Mouse (Mus musculus): ENCODE results near the gene Fam49a.
"Not testable (repeated sequence)": the region's sequence is repeated elsewhere in the genome, so short reads cannot be mapped to it uniquely, and the experiment has no call there.

Fam49a gene

DNA sequence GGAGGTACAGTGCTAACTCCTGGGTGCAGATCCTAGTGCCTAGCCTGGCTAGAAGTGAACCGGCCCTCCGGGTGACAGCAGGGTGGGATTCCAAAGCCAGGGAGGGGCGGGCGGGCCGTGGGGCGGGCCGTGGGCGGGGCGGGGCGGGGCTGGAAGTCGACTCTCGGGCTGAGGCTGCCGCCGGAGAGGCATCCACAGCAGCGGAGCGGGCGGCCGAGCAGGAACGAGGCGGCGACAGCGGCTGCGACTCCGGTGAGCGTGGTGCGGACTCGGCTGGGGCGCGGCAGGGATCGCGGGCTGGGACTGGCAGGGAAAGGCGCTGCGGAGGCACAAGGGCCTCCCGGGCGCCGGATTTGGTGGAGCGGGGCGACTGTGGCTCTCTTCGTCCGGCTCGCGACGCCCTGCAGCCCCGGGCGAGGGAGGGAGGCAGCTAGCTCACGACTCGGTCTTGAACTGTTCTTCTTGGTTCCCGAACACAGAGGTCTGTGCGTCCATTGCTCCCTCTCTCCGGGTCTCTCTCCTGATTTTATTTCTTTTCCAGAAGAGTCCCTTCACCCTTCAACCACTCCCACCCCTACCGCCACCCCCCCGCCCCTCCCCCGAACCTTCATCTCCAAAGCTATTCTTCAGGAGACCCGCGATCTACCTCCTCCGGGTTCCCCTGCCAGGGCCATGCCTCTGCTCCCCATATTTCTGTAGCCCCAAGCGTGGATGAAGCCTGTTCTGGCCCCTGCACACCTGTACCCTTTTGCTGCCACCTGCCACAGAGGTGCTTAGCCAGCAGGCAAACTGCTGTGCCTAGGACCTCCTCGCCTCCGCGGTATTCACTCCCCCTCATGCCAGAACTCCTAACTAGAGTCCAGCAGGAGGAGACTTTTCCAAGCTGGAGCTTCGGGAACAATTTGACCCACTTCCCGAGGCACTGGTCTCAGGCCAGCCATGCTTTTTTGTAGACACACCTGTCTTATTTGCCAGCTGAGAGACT lies at the start of gene Fam49a:
Fam49a (plus strand) TSS at position 153 of the 985 bp plus-strand sequence.
- peak in 1 of 2 experiments; percentile 36 for DNase-seq (ENCODE audit: low read depth in 1 of 2, low spot score in 2 of 2)

GRCm38 (mm10) chr12:12213536-12213935 lies 48.4 kb upstream of the Fam49a start:
- no peak for DNase-seq (ENCODE audit: low read depth in 1 of 2, low spot score in 2 of 2)

- no peak for DNase-seq (ENCODE audit: low read depth in 1 of 2, low spot score in 2 of 2)
Observed at GRCm38 (mm10) chr12:12218947-12219346, 43.0 kb upstream of the Fam49a start.

GRCm38 (mm10) chr12:12220755-12221496 lies 41.0 kb upstream of the Fam49a start:
- DNase-seq (ENCODE audit: low read depth in 1 of 2, low spot score in 2 of 2): no peak

GRCm38 (mm10) chr12:12222585-12223290 lies 39.2 kb upstream of the Fam49a start:
- peak in 1 of 2 experiments; percentile 8 for DNase-seq (ENCODE audit: low read depth in 1 of 2, low spot score in 2 of 2)

DNA sequence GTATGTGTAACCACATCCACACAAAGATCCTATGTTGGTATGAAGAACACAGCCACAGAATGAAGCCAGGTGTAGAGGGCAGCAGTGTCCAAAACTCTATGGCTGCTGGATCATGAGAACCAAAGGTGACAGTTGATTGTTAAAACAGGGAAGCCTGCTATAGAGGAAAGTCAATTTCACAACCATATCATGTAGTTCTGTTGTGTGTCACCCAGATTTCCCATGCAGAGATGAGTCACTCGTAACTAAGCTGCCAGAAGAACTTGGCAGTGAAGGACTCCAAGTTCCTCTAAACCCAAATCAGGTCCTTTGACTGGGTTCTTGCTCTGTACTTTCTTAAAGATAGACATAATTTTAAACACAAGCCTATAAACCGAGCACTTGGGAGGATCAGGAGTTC lies 38.6 kb upstream of the Fam49a start:
- peak; percentile 45 to 53 for DNase-seq (ENCODE audit: low read depth in 1 of 2, low spot score in 2 of 2)

- peak in 1 of 2 experiments; percentile 52 for DNase-seq (ENCODE audit: low read depth in 1 of 2, low spot score in 2 of 2)
Observed at GRCm38 (mm10) chr12:12225706-12226105, 36.2 kb upstream of the Fam49a start.

GRCm38 (mm10) chr12:12227594-12227993 lies 34.3 kb upstream of the Fam49a start:
- DNase-seq (ENCODE audit: low read depth in 1 of 2, low spot score in 2 of 2): no peak

DNA sequence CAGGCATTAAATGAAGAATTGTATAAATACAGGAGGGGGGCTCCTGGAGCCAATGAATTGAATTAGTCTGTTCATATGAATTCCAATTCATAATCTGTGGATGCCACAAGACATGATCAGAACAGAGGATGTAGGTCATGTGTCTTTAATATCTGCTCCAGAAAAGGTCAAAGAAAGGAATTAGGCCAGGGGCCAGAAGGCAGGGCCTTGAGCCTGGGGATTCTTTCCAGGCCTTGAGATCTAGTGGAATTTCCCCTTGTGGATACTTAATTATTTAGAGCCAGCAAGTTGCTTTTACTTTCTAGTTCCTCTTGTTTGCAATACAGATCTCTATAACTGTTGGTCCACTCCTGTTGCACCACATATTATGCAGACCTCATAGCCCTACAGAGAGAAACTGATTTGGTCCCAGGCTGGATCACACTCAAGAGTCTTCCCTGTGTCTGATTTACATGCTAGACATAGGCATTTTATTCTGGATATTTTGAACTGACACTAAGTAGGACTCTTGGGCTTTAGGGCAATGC lies 31.8 kb upstream of the Fam49a start:
- peak in 1 of 2 experiments; percentile 5 for DNase-seq (ENCODE audit: low read depth in 1 of 2, low spot score in 2 of 2)

DNA sequence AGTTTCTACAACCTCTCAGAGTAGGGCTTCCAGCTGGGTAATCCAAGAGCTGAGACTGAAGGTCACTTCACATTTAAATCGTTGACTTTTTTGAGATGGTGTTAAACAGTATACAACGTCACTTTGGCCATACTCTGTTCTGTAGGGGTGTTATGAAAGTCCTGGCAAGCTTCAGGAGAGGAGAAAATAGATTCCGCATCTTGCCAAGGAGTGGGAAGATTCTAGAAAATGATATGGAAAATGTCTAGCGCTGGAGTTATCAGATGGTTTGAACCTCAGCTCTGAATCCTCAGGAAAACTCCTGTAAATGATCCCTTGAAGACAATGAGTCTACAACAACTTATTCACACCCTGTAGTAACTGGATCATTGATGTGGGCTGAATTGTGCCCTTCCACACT lies 29.8 kb upstream of the Fam49a start:
- DNase-seq (ENCODE audit: low read depth in 1 of 2, low spot score in 2 of 2): no peak

DNA sequence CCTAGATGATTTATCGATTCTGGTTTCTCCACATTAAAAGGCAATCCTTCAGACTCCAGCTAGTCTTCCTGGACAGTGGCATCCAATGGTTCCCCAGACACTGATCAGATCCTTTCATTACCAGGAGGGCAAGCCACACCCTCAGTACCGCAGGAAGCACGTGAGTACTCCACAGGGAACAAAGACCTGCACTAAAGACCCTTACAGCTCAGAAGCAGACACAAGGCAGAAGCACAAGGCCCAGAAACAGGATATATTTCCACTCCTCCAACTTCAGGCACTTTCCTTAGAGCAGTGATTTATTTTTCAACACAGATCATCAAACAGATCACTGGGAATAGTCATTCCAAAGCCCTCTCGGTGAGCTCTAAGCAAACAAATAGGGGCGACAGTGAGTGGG lies 25.0 kb upstream of the Fam49a start:
- DNase-seq (ENCODE audit: low read depth in 1 of 2, low spot score in 2 of 2): no peak

DNA sequence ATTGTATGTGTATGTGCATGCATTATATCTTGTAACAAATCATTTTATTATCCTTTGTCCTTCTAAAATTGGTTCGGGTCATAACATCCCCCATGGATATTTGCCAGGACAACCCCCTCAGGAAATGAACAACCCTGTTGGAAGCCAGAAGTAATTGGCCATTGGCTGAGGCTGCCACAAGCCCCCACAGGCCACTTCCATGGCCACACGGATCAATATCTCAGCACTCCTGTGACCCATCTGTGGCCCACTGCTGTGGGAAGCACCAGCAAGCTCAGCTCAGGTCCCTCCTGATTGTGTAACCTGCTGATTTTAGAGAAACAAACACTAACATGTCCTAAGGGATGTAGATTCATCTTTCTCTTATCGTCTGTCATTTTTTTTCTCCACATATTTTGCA lies 22.4 kb upstream of the Fam49a start:
- no peak for DNase-seq (ENCODE audit: low read depth in 1 of 2, low spot score in 2 of 2)

DNA sequence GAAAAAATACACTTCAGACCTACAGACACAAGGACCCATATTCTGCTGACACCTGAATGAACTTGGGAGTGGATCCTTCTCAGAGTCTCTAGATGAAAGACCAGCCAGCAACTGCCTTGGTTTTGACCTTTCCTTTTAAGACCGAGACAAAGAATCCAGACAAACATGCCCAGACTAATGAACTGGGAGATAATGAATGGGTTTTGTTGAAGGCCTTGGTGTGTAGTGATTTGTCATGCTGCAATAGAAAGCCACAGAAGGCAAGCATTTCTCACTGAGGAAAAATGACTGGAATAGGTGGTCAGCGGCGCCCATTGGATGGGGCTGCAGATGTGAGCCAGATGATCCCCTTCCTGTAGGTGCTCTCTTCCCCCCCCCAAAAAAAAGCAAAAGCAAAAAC lies 18.8 kb upstream of the Fam49a start:
- DNase-seq (ENCODE audit: low read depth in 1 of 2, low spot score in 2 of 2): no peak

DNA sequence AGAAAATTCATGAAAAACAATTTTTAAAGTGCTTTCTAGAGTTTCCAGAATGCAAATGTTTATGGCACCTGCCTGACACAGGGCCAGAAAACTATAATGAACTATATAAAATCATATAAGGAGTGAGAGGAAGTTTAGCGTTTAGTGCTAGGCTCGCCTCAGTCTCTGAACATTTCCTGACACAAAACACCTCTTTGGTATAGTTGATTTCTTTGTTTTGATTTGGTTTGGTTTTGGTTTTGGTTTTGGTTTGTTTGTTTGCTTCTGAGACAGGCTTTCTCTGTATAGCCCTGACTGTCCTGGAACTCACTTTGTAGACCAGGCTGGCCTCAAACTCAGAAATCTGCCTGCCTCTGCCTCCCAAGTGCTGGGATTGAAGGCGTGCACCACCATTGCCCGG lies 14.9 kb upstream of the Fam49a start:
- DNase-seq (ENCODE audit: low read depth in 1 of 2, low spot score in 2 of 2): not testable (repeated sequence)

DNA sequence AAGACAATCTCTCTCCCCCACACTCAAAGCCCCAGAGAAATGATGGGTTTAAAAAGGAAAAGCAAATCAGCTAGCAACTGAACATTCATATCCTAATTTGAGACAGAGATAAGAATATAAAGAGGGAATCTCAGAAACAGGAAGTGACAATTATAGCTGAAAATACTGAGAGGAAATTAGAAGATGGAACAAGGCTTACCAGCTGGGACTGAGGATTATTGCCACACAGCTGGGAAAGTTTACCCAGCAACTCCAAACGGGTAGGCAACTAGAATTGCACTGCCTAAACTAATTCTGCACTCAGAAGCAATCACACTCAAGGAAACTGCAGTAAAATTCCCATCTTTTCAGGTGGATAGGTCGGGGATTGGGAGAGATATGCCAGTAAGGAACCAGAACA lies 12.4 kb upstream of the Fam49a start:
- no peak for DNase-seq (ENCODE audit: low read depth in 1 of 2, low spot score in 2 of 2)

- no peak for DNase-seq (ENCODE audit: low read depth in 1 of 2, low spot score in 2 of 2)
Observed at GRCm38 (mm10) chr12:12253526-12253925, 8.4 kb upstream of the Fam49a start.

DNA sequence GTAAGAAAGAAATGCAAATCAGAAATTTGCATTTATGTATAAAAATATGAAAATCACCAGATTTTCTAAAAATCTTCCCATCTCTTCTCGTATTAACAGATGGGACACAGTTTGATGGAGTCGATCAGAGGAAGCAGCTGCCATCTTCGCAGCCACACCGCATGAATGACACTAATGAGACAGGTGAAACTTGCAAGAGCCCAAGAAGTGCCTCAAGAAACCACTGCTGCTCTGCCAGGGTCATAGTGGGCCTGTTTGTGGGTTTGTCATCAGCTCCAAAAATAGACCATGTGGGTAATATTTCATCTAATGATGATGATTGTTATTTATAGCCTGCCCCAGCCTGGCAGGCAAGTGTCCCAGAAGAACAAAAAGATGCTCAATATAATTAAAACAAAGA lies 7.8 kb upstream of the Fam49a start:
- no peak for DNase-seq (ENCODE audit: low read depth in 1 of 2, low spot score in 2 of 2)

- no peak for DNase-seq (ENCODE audit: low read depth in 1 of 2, low spot score in 2 of 2)
Observed at GRCm38 (mm10) chr12:12260979-12261960, 669 bp upstream of the Fam49a start.

- DNase-seq (ENCODE audit: low read depth in 1 of 2, low spot score in 2 of 2): peak in 1 of 2 experiments; percentile 21
Observed at GRCm38 (mm10) chr12:12263371-12263791, 1.4 kb downstream of the Fam49a start.

GRCm38 (mm10) chr12:12264151-12264550 lies 2.2 kb downstream of the Fam49a start:
- peak in 1 of 2 experiments; percentile 56 for DNase-seq (ENCODE audit: low read depth in 1 of 2, low spot score in 2 of 2)
